Mouse (Mus musculus): ENCODE results near the gene Arrb1.
"Not testable (repeated sequence)": the region's sequence is repeated elsewhere in the genome, so short reads cannot be mapped to it uniquely, and the experiment has no call there.

The Arrb1 gene

DNA sequence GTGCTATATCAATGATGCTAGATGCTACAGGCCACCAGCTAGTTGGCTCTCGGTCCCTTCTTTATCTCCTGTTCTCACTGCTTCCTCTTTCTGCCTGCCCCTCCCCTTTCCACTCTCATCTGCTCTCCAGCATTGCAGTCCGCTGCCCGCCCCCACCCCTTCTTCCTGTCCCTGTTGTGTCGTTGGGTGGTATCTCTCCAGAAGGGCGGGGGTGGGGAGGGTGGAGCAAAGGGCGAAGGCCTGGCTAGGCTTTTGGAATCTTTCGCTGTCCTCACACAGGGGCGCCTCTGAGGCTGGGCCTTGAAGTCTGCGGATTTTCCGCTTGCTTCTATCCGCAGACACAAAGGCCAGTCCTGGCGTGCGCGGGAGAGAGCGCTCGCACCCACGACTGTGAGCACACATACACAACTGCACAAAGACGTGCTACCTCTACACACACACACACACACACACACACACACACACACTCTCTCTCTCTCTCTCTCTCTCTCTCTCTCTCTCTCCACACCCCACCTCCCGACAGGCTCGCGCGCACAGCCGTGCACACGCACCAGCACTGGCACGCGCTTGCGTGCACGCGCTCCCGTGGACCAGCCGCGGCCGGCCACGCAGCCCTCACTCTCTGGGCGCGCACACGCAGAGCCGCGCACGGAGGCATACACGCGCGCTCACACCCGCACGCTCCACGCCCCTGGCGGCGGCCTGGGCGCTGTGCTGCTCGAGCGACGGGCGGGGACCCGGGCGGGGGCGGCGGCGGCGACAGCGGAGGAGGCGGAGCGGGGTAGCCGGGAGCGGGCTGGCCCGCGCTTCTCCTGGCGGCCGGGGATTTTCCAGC, at the start of gene Arrb1:
Gene Arrb1 (plus strand): TSS at position 566 of the 835 bp plus-strand sequence.
- peak; percentile 89 for DNase-seq (ENCODE audit: low spot score)

DNA sequence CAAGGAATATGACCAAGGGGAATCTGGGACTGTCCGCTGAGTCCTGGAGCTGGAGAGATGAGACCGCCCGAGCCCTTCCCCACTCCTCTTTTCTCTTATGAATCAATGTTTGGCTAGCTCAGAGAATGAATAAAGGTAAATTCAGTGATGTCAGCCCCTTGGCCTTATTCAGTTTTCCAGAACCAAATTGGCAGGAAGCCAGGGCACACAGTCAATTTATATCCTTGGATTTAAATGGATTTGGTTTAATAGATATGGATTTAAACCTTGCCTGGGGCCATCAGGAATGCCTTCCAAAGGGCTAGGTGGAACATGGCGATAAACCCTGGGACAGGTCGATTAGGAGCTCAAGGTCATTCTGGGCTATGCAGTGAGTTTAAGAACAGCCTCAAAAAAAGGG, 45.6 kb upstream of the Arrb1 start:
- peak; percentile 53 for DNase-seq (ENCODE audit: low spot score)

DNA sequence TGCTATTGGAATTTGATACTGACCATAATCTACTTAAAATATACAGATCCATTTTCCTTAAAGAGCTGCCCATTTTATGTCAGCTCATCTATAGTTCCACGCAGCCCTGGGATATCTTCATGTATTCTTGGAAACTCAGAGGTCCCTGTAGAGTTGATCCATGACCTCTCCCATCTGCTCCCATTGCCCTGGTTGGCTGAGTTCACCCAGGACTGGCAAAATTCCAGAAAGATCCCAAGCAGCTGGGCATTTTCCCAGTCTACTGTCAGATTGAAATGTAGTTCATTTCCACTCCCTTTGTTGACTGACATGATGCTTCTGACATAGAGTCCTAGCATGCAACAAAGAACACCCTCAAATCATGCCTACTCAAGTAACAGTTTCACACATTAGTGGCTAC, 36.1 kb upstream of the Arrb1 start:
- DNase-seq (ENCODE audit: low spot score) = no peak

DNA sequence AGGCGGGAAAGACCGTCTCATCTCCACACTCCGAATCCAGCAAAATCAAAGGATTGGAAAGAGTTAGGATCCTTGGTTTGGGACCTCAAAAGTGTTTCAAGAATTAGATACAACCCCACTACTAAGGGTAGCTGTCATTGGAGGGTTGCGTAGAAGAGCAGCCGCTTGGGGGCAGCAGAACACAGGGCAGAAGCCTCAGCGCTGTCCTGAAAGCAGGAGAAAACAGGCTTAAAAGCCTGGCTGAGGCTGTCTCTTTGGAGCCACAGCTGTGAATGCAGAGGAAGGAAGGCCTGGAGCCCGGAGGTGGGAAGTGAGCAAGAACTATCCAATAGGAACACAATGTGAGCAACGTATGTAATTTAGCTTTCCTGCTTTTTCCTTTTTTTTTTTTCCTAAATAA, 35.1 kb upstream of the Arrb1 start:
- peak; percentile 78 for DNase-seq (ENCODE audit: low spot score)

DNA sequence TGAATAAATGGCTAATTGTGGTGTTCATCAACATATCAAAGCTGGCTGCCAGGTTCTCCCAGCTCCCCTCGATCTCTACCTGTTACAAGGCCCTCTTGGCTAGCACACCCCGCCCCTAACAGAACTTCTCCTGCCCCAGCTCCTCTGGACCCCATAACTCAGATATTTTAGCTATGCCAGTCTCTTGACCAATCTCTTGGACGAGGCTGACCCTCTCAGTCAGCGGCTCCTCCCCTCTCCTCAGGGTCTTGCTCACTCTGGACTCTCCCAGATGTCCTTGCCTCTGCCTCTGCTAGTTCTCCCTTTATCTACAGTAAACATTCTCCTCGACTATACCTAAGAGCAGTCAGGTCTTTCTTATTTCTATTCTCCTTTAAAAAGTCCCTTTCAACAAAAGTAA, 34.6 kb upstream of the Arrb1 start:
- DNase-seq (ENCODE audit: low spot score) = no peak

DNA sequence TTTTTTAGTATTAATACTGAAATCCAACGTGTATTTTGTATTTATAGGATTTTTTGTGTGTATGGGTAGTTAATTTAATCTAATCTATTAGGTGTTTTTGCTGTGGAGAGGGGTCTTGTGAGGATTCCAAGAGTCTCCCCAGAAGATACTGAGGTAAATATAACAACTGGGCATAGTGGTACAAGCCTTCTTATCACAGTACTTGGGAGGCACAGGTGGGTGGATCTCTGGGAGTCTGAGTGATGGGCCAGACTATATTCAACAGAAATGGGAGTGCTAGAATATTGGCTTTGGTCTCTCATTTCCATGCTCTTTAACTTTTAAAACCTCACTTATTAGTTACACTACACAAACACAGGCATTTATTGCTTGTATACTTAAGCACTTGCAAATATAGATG, 34.1 kb upstream of the Arrb1 start:
- DNase-seq (ENCODE audit: low spot score) = no peak

DNA sequence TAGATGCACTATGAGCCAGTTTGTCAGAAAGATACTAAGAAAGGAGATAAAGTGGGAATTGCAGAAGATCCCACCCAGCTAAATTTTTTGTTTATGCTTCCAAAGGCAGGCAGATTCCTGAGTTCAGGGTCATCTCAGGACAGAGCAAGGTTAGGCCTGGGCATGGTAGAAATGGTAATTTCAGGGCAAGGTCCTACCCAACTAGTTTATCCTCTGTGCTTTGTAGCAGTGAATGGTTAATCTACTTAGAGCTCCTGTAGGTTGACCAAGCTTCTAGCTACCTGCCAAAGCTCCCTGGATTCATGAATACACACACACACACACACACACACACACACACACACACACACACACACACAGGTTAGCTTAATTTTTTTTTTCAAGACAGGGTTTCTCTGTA, 30.7 kb upstream of the Arrb1 start:
- DNase-seq (ENCODE audit: low spot score) = no peak

DNA sequence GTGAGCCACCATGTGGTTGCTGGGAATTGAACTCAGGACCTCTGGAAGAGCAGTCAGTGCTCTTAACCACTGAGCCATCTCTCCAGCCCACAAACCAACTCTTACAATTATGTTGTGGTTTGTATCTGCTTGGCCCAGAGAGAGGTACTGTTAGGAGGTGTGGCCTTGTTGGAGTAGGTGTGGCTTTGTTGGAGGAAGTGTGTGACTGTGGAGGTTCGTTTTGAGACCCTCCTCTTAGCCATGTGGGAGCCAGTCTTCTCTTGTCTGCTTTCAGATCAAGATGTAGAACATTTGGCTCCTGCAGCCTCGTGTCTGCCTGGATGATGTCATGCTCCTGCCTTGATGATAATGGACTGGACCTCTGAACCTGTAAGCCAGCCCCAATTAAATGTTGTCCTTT, 27.1 kb upstream of the Arrb1 start:
- DNase-seq (ENCODE audit: low spot score) = not testable (repeated sequence)

DNA sequence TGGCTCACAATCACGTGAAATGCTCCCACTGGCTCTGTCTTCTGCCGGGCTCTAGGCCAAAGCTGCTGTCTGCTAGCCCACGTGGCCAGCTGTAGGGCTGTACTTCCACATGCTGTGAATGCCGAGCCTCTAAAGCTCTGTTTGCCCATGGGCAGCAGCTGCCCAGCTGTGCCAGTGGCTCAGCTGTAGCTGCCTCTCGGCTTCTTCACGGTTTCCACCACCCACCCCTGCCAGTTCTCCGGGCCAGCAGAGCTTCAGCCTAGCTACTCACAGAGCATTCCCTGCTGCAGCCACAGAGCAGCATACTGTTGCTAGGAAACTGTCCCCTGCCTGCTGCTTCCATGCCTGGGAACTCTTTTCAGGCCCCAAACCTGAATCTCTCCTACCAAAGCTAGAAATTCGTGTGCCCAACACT, 25.2 kb upstream of the Arrb1 start:
- peak; percentile 83 for DNase-seq (ENCODE audit: low spot score)

DNA sequence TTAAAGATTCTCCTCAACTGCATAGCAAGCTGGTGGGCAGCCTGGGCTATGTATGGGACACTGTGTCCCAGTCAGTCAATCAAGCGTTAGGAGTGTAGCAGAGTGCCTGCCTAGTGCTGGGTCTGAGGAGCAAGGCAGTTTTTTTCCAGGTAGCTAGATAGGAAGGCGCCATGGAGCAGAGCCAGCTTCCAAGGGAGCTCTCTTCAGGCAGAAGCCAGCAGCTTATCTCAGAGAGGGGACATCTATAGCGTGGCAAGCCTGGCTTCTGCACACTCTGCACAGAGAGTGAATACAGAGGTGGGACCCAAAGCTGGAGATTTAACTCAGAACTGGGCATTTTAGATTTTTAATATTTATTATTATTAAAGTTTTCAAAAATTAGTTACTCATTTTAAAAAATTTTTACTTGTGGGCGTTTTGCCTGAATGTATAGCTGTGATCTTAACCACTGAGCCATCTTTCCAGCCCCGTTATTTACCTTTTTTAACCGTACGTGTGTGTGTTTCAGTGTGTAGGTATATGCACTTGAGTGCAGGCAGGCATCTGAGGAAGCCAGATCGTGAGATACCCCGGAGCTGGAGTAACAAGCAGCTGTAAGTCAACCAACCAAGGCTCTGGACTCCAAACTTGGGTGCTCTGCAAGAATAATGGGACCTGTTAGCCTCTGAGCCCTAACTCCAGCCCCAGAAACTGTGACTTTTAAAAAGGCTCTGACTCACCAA, 19.0 kb upstream of the Arrb1 start:
- DNase-seq (ENCODE audit: low spot score) = no peak

DNA sequence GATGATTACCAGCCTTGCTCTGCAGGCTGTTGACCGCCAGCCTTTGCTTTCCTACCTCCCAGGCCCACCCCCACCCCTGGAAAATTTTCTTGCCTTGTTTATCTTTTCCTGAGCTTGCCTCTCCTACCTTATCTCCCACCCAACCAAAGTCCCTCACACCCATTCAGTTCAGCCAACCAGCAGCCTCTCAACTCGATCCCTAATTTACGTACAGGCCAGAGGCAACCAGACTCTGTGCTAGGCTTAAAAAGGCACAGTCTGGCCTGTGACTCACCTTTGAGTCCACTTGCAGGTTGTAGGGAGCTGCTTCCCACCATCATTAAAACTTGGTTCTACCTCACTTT, 18.5 kb upstream of the Arrb1 start:
- no peak for DNase-seq (ENCODE audit: low spot score)

DNA sequence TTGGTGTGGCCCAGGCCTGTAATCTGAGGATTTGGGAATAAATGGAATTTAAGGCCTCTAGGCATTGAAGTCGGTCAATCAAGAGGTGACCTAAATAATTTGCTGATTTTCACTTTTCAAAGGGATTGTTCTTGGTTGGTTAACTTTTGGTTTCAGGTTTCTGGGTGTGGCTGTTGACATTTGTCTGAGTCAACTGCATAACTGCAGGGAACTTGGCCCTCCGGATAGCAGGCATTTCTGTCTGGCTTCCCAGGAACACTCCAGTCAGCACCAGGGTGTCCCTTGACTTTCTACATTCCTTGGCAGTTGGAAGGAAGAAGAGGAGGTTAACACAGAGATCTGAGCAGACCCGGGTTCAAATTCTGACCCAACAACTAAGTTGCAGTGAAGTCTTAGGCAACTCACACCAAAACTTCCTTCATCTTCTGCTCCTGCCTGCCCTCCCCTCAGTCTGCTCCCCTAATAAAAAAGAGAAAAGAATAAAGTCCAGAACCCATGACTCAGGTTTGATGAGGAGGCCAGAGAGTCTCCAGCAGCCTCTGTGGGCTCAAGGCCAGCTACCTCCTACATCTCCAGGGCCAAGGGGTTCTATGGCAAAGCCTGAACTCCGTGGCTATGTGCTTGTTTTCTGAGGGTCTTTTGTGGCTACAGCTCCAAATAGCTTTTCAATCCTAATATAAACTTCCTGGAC, 16.2 kb upstream of the Arrb1 start:
- no peak for DNase-seq (ENCODE audit: low spot score)

DNA sequence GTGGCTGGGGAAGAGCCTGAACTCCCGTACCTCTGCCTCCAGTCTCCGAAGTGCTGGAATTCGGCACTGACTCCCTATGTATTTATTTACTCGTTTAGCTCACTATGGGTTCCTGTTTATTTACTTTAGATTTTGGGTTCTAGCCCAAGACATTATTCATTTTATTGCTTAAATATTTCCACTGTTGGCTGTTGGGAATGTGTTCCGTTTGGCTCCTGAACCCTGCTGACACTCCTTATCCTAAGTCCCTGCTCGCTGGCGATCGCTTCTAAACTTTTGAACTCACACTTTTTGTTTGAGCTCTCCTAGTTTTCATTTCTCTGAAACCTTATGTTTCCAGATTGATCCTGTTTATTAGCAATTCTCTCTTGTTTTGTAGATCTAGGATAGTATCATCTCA, 12.1 kb upstream of the Arrb1 start:
- DNase-seq (ENCODE audit: low spot score) = no peak

DNA sequence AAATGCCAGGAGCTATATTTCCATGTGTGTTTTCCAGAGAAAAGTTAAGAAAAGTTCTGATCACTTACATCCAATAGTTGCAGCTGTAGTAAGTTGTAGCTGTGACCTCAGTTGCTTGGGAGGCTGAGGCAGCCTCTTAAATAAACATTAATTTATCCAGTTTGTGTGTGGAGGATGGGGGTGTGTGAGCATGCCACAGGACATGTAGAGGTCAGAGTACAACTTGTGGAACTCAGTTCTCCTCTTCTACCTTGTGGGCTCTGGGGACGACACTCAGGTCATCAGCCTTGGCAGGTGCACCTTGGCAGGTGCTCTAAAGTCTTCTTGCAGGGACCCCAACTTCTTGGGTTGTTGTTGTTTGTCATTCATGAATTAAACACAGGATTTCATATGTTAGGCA, 11.4 kb upstream of the Arrb1 start:
- no peak for DNase-seq (ENCODE audit: low spot score)

DNA sequence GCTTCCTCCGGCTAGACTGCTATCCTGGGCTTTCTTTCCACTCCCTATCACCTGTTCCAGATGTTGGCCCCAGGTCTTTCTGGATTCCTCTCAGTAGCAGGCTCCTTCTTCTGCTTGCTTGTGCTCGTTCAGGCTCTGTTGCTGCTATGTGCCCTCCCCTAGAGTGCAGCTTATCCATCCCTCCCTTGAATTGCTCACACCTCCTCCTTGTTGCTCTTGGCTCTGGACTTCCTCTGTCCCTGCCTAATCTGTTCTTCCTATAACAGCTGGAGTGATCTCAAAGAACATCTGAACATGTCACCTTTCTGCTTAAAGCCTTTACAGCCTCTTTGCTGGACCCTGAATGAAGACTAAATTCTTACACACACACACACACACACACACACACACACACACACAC, 6.7 kb upstream of the Arrb1 start:
- no peak for DNase-seq (ENCODE audit: low spot score)

DNA sequence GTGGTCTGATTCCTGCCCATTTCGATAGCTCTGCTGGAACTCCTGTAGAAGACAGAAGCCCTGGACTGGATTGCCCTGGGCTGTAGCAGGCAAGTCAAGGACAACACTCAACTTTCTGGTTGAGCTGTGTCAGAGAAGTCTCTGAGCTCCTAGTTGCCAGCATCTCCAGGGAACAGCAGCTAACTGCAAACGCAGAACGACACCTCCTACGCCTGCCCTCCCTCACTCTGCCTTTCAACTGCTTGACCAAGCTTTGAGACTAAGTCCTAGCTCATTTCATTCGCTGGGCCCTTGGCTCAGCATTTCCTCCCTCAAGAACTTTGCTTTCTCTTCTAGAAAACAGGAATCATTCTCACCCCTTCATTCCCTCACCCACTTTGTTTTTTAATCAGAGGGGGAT, 5.9 kb upstream of the Arrb1 start:
- no peak for DNase-seq (ENCODE audit: low spot score)

DNA sequence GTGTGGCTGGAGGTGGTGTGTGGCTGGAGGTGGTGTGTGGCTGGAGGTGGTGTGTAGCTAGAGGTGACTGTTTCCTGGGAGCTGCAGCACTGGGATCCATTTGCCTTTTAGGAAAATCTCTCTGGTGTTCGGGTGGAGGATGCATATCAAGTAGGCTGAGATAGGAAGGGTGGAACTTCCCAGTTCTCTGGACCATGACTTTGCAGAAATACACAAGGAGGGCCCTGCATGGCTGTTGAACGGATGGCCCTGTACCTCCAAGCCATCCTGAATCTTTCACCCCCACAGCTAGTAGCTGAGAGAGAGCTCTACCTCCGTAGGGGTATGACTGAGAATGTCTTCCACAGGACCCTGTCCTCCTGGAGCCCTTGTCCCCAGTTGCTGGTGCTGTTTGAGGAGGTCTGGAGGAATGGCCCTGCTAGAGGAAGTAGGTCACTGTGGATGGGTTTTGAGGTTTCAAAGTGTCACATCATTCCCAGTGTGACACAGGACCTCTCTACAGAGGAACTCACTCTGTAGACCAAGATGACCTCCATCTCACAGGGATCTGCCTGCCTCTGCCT, 3.8 kb upstream of the Arrb1 start:
- no peak for DNase-seq (ENCODE audit: low spot score)

DNA sequence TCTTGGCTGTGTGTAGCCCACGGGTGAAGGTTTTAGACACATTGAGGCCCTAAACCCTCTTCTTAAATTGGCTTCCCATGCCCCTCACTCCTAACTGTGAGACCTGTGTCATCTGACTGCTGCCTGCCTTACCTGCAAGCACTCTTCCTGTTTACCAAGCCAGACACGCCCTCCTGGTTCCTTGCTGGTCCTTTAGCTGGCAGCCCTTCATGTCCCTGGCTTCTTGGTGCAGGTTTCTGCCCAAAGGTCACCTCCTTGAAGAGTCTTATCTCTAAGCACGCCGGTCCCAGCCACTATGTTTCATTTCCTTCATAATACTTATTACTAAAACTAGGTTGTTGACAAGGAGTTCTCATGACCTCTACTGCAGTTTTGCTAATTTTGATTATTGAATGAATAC, 2.7 kb upstream of the Arrb1 start:
- DNase-seq (ENCODE audit: low spot score) = no peak

DNA sequence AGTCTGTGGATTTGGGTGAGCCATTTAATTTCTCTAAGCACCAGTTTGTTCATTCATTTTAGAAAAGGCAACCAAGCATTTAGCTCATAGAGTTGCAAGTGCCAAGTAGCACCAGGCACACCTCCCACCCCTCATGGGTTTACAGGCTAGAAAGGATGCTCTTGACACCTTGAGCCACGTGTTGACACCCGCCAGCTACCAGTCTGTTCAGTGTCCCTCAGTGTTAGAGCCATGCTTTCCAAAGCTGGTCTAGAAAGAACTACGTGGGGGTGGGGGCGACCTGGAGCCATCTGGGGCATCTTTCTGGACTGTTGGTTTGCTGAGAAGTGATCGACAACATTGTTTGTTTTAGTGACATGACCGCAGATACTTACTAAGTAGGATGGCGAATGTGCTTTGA, 1.7 kb upstream of the Arrb1 start:
- DNase-seq (ENCODE audit: low spot score) = no peak

DNA sequence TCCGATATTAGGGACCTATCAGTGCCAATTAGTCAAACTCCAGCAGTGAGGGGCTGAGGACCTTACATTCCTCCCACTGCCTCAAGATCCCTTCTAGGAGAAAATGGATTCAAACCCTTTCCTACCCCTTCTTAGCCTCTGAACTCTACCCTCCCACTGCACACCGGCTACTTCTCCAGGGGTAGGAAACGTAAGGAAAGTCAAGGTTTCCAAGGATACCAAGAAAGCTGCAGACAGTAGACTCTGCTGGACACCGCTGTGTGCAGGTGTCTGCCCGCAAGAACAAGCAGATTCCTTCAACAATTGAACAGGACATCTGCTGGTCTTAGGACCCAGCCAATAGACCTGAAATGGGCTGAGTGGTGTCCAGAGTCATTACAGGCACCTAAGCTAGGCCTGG, 765 bp upstream of the Arrb1 start:
- no peak for DNase-seq (ENCODE audit: low spot score)

DNA sequence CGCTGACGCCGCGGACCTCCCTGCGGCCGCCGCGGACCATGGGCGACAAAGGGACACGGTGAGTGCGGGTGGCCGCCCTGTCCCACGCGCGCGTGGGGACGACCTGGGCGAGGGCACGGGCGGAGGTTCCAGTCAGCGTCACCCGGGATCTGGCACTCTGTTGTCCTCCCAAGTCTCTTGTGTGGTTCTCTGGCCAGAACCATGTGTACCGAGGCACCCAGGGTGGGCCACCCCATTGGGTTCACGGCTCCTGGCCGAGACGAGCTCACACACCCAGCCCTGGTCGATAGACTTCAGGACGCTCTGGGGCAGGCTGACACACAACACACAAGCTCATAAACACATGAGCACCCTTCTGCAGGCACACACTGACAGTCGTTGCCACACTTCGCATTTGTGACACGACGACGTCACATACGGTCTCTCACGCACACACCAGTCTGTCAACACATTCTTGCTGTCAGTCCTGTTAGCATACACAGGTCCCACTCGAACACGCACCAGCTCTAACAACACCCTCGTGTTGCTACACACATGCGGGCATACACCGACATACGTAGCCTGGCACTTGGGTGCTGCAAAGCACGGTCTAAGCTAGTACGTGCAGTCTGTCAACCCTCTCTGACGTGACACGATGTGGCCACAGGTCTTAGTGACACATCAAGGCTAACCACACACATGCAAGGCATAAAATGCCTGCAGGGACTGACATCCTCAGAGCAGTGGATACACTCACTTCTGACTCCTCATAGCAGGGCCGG, 655 bp downstream of the Arrb1 start:
- DNase-seq (ENCODE audit: low spot score) = peak; percentile 34

DNA sequence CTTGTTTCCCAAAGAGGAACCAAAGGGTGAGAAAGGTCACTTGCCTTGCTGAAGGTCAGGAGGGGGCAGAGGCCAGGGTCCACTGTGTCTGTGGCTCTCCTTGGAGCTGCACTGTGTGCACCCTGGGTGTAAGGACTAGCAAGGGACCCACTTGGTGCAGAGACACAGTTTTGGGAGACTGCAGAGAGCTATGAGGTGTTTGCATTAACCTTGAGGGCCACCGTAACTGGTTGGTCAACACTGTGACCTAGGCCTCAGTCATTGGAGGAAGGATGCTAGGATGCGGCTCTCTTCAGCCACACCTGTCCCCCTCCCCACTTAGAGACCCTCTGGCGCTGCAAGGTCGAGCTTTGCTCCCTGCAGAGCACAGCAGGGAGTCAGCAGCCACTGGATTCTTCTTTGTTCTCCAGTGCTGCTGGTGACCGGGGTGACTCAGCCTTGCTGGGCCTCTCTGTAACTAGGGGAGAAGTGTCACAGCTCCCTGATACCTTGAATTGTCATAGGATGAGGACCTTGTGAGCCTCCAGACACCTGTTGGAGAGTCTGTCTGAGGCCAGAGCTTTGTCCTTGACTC, 2.0 kb downstream of the Arrb1 start:
- DNase-seq (ENCODE audit: low spot score) = no peak

Measured in MN1 (cell line).